Mouse (Mus musculus): ENCODE data around the gene Nav2. TPM values are rescaled to one million over a fixed set of nuclear protein-coding genes. Genes with fewer than 3 reads are reported as not detected.

Nav2 gene
- polyA plus RNA-seq, 1 experiment from 2014 or later, result 18.2 TPM

DNA sequence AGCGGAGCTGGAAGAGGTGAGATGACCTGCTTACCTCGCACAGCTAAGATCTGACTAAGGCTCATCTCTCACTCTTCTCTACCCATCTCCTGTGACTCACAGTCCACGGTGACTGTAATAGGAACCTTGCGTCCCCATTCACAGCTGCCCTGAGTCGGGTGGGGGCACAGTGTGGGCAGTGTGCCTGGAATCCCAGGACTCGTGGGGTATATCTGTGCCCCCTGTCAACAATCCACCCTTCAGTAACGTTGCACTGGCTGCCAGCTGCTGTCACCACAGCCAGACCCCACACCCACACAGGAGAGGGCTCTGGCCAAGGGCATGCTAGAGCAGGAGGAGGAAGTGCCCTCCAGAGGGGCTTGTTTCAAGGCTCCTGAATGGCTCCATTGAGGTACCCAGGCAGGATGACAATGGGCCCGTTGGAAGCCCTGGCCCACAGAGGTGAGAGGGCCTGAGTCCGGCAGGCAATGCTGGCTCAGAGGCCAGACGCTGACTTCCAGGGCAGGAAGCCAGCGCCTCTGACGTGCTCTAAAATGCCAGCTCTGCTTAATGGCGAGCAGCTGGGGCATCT, 353.5 kb downstream of the Nav2 start:
- H3K4me2 ChIP-seq (ENCODE audit: low read depth, low read length), result no peak overlapping the region
- H3K36me3 ChIP-seq (ENCODE audit: control insufficient read depth, insufficient read depth, low read length), result no peaks in the 10 kb centered on the region
- H3K9me3 ChIP-seq (replicated peaks; ENCODE audit: control insufficient read depth, low read length), result no peaks in the 10 kb centered on the region
- H3K4me3 ChIP-seq (replicated peaks; ENCODE audit: low read length), result no peak overlapping the region
- WGBS, result 66% methylated on average over 13 of the region's 13 CpGs
- no peak overlapping the region for H3K9ac ChIP-seq (ENCODE audit: low read length)
- no peak overlapping the region for H3K27ac ChIP-seq (ENCODE audit: low read length)
- H3K4me1 ChIP-seq (ENCODE audit: control insufficient read depth, insufficient read depth, low read length), result no peaks in the 10 kb centered on the region
- no peaks in the 10 kb centered on the region for H3K27me3 ChIP-seq (ENCODE audit: control insufficient read depth, insufficient read depth, low read length)
- ATAC-seq (ENCODE audit: insufficient read depth, low FRiP score), result no peak

DNA sequence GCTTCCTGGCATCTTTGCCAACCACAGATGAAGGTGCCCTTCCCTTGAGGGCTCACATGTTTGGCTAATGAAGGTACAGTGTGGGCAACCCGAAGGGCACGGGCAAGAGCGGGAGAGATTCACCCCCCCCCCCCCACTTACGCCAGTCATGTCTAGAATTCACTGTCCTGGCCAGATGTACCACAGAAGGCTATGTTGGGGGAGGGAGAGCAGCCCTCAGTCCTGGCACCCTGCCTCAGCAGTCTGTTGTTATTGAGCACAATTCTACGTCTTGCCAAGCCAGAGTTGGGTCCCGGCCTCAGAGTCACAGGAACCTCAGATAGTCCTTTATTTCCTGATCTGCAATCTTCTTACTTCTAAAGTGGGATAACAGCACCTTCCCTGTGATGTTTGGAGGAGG, 357.9 kb downstream of the Nav2 start:
- H3K4me3 ChIP-seq (replicated peaks; ENCODE audit: low read length), result no peak overlapping the region
- no peak overlapping the region for H3K27ac ChIP-seq (ENCODE audit: low read length)
- WGBS, result 72% methylated on average over 6 of the region's 6 CpGs
- H3K9me3 ChIP-seq (replicated peaks; ENCODE audit: control insufficient read depth, low read length), result no peaks in the 10 kb centered on the region
- no peaks in the 10 kb centered on the region for H3K4me1 ChIP-seq (ENCODE audit: control insufficient read depth, insufficient read depth, low read length)
- H3K4me2 ChIP-seq (ENCODE audit: low read depth, low read length), result no peak overlapping the region
- H3K36me3 ChIP-seq (ENCODE audit: control insufficient read depth, insufficient read depth, low read length), result no peaks in the 10 kb centered on the region
- H3K27me3 ChIP-seq (ENCODE audit: control insufficient read depth, insufficient read depth, low read length), result no peaks in the 10 kb centered on the region
- ATAC-seq (ENCODE audit: insufficient read depth, low FRiP score), result no peak
- H3K9ac ChIP-seq (ENCODE audit: low read length), result no peak overlapping the region

DNA sequence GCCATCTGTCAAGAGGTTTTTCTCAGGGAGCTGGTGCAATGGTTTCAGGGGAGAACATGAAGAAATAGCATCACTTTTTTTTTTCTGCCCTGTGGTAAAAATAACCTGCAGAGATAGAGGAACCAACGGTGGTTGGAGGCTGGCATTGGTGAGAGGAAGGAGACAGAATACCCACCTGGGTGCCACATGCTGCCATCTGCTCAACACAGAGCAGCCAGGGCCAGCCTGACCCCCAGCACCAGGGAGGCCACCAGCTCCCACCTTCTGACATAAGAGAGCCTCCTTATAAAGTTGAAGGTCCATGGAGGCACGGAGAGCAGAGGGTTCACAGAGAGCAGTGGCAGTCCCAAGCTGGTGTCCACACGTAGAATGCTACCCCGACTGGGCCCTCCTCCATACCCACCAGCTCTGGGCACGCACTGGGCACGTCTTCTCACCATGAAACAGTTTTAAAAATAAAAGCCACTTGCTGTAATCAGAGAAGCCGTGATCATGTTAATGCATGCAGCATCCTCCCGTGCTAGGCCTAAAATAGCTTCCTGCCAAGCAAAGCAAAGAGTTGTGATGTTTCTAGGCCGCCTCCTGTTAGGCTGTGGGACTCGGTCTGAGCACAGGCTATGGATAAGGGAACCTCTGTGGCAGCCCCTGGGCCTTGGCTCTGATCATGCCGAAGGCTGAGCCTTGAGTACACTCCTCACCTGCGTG, 359.3 kb downstream of the Nav2 start:
- Histone ChIP-seq H3K9me3 (replicated peaks; ENCODE audit: control insufficient read depth, low read length) (no peaks in the 10 kb centered on the region), H3K9ac (ENCODE audit: low read length) (no peak overlapping the region), H3K27ac (ENCODE audit: low read length) (no peak overlapping the region), H3K36me3 (ENCODE audit: control insufficient read depth, insufficient read depth, low read length) (no peaks in the 10 kb centered on the region), H3K4me1 (ENCODE audit: control insufficient read depth, insufficient read depth, low read length) (no peaks in the 10 kb centered on the region), H3K4me3 (replicated peaks; ENCODE audit: low read length) (no peak overlapping the region), H3K27me3 (ENCODE audit: control insufficient read depth, insufficient read depth, low read length) (no peaks in the 10 kb centered on the region), H3K4me2 (ENCODE audit: low read depth, low read length) (no peak overlapping the region)
- ATAC-seq (ENCODE audit: insufficient read depth, low FRiP score), result no peak
- 79% methylated on average over 12 of the region's 12 CpGs for WGBS

DNA sequence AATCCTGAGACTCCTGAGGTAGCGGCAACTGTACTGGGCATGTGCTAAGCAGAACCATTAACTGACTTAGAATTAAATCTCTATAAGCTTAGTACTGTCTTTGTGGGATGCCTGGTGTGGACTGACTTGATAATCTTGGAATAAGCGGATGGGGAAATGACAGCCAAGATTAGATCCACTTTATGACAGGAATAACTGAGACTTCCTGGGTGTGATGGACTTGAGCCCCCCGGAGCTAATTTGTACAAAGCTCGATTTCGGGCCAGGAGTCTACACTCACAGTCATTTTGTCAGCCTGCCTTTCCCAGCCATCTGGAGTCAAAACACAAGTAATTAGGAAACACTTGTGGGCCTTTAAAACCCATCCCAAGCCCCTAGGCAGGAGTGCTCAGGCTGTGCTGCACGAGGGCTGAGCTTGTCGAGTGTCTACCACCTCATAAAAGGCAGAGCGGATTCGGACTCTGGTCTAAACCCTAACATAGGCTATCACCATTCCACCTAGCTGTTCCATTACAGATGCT, 359.9 kb downstream of the Nav2 start:
- Histone ChIP-seq H3K9me3 (replicated peaks; ENCODE audit: control insufficient read depth, low read length) (no peaks in the 10 kb centered on the region), H3K4me1 (ENCODE audit: control insufficient read depth, insufficient read depth, low read length) (no peaks in the 10 kb centered on the region), H3K36me3 (ENCODE audit: control insufficient read depth, insufficient read depth, low read length) (no peaks in the 10 kb centered on the region), H3K9ac (ENCODE audit: low read length) (no peak overlapping the region), H3K27me3 (ENCODE audit: control insufficient read depth, insufficient read depth, low read length) (no peaks in the 10 kb centered on the region), H3K4me2 (ENCODE audit: low read depth, low read length) (no peak overlapping the region), H3K27ac (ENCODE audit: low read length) (no peak overlapping the region), H3K4me3 (replicated peaks; ENCODE audit: low read length) (no peak overlapping the region)
- 84% methylated on average over 9 of the region's 9 CpGs for WGBS
- ATAC-seq (ENCODE audit: insufficient read depth, low FRiP score), result no peak

DNA sequence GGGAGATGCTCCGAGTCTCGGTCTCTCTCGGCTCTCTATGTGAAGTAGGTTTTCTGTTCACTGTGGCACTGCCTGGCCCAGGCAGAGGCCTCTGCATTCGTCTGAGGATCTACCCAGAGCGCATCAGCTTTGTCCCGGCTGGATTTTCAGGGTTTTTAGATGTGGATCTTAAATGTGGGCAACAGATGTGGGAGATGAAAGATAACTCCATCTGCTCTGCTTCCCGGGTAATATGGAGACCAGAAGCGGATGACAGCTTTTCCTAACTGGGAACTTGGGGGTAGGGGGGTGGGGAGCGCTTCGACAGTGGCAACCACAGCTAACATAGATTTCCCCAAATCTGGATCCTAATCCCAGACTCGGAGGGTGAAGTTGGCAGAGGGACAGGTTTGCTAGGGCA, 362.3 kb downstream of the Nav2 start:
- Histone ChIP-seq H3K4me2 (ENCODE audit: low read depth, low read length) (no peak overlapping the region), H3K27me3 (ENCODE audit: control insufficient read depth, insufficient read depth, low read length) (no peaks in the 10 kb centered on the region), H3K9me3 (replicated peaks; ENCODE audit: control insufficient read depth, low read length) (no peaks in the 10 kb centered on the region), H3K9ac (ENCODE audit: low read length) (no peak overlapping the region), H3K4me1 (ENCODE audit: control insufficient read depth, insufficient read depth, low read length) (no peaks in the 10 kb centered on the region), H3K4me3 (replicated peaks; ENCODE audit: low read length) (no peak overlapping the region), H3K27ac (ENCODE audit: low read length) (no peak overlapping the region), H3K36me3 (ENCODE audit: control insufficient read depth, insufficient read depth, low read length) (no peaks in the 10 kb centered on the region)
- ATAC-seq (ENCODE audit: insufficient read depth, low FRiP score), result no peak
- WGBS, result 81% methylated on average over 11 of the region's 11 CpGs

DNA sequence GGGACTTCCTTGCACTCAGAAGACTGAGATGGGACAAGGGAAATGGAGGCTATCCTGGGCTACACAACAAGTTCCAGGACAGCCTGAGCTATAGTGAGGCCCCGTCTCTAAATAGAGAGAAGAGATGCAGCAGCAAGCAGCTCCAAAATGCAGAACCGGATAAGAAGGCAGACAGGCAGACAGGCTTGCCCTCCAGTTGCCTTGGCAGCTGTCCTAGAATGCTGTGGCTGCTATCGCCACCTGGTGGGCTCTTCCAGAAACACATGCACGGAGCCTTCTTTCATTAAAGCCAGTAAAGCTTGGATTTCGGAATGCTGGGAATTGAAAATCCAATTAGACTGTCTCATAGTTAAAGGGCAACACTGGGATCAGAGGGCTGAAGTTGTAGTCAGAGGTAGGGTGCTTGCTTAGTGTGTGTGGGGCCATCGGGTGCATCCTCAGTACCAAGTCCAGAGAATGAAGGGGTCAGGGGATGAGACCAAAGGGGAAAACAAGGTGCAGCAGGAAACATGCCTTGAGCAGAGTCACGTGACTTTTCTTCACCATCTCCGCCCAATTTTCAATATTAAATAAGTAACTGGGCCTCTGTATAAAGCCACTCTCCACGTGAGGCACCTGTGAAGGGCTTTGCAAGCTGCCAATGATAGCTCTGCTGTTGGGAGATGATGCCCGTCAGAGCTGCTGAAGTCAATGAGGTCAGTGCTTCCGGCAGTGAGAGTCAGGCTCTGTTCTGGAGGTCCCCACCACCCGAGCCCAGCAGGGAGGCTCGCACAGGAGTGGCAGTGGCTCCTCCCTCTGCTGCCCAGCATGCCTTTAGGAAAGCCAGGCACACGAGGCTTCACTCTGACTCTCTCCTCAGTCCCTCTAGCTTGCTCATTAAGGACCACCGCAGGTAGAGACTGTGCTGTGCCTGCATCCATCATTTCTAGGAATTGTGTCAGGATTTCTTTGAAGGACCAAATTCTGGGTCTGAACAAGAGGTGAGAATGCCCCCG, 364.2 kb downstream of the Nav2 start:
- Histone ChIP-seq H3K9me3 (replicated peaks; ENCODE audit: control insufficient read depth, low read length) (no peaks in the 10 kb centered on the region), H3K4me1 (ENCODE audit: control insufficient read depth, insufficient read depth, low read length) (no peaks in the 10 kb centered on the region), H3K36me3 (ENCODE audit: control insufficient read depth, insufficient read depth, low read length) (no peaks in the 10 kb centered on the region), H3K27ac (ENCODE audit: low read length) (no peak overlapping the region), H3K27me3 (ENCODE audit: control insufficient read depth, insufficient read depth, low read length) (no peaks in the 10 kb centered on the region), H3K4me3 (replicated peaks; ENCODE audit: low read length) (no peak overlapping the region), H3K9ac (ENCODE audit: low read length) (no peak overlapping the region), H3K4me2 (ENCODE audit: low read depth, low read length) (no peak overlapping the region)
- 30% methylated on average over 16 of the region's 16 CpGs for WGBS
- peak; percentile 54; the same call in 1 of the 2 replicates for ATAC-seq (ENCODE audit: insufficient read depth, low FRiP score)

DNA sequence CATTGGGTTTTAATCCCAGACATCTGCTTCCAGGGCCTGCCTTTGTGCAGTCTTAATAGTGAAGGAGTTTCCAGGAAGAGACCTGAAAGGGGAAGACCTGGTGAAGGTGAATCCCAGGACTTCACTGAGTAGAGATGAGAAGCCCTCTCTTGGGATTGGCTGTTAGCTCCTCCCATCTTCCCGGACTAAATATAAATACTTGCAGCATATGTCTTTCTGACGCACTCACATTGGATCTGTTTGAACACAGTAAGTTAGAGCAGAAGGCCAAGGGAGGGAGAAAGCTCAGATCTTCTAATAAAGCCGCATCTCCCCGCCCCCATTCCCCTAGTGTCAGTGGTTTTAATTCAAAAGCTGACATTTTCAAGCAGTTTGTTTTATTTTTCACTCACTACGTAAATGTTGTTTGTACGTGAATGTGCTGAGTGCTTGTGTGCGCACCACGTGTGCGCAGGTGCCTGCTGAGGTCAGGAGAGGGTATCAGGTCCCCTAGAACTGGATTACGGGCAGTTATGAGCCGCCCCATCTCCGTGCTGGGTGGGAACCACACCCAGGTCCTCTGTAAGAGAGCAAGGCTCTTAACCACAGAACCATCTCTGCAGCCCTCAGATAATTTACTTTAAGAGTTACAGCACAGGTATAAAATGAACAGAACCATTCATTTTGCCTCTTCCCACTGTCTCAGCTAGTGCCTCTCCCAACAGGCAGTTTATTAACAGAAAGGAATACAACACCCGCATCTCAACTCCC, 365.6 kb downstream of the Nav2 start:
- no peaks in the 10 kb centered on the region for H3K36me3 ChIP-seq (ENCODE audit: control insufficient read depth, insufficient read depth, low read length)
- H3K27me3 ChIP-seq (ENCODE audit: control insufficient read depth, insufficient read depth, low read length), result no peaks in the 10 kb centered on the region
- H3K4me2 ChIP-seq (ENCODE audit: low read depth, low read length), result no peak overlapping the region
- ATAC-seq (ENCODE audit: insufficient read depth, low FRiP score), result peak; percentile 2; the same call in 1 of the 2 replicates
- H3K9me3 ChIP-seq (replicated peaks; ENCODE audit: control insufficient read depth, low read length), result no peaks in the 10 kb centered on the region
- WGBS, result 71% methylated on average over 13 of the region's 13 CpGs
- H3K9ac ChIP-seq (ENCODE audit: low read length), result no peak overlapping the region
- no peak overlapping the region for H3K27ac ChIP-seq (ENCODE audit: low read length)
- H3K4me3 ChIP-seq (replicated peaks; ENCODE audit: low read length), result no peak overlapping the region
- no peaks in the 10 kb centered on the region for H3K4me1 ChIP-seq (ENCODE audit: control insufficient read depth, insufficient read depth, low read length)

DNA sequence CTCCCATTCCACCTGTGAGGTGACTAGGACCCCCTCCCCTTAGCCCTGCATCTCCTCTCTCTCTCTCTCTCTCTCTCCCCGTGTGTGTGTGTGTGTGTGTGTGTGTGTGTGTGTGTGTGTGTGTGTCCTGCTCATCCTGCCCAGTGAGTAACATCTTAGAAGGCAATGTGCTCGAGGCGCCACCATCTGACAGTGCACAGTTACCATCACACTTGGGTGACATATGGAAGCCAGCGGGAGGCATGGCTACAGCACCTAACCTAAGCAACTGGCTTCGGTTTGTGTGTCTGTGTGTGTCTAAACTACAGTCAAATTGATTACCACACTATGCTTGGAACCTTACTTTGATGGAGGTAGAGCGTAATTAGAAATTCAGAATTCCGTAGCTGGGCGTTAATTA, 366.2 kb downstream of the Nav2 start:
- Histone ChIP-seq H3K9ac (ENCODE audit: low read length) (no peak overlapping the region), H3K4me3 (replicated peaks; ENCODE audit: low read length) (no peak overlapping the region), H3K9me3 (replicated peaks; ENCODE audit: control insufficient read depth, low read length) (no peaks in the 10 kb centered on the region), H3K27ac (ENCODE audit: low read length) (no peak overlapping the region), H3K36me3 (ENCODE audit: control insufficient read depth, insufficient read depth, low read length) (no peaks in the 10 kb centered on the region), H3K4me1 (ENCODE audit: control insufficient read depth, insufficient read depth, low read length) (no peaks in the 10 kb centered on the region), H3K27me3 (ENCODE audit: control insufficient read depth, insufficient read depth, low read length) (no peaks in the 10 kb centered on the region), H3K4me2 (ENCODE audit: low read depth, low read length) (no peak overlapping the region)
- WGBS, result 75% methylated on average over 8 of the region's 8 CpGs
- no peak for ATAC-seq (ENCODE audit: insufficient read depth, low FRiP score)
